Mouse (Mus musculus): ENCODE data around the gene Olfr502. TPM values are rescaled to one million over a fixed set of nuclear protein-coding genes. Genes with fewer than 3 reads are reported as not detected.
"Not testable (repeated sequence)": the region's sequence is repeated elsewhere in the genome, so short reads cannot be mapped to it uniquely, and the experiment has no call there.

The Olfr502 gene
- not detected in 2 replicates for polyA plus RNA-seq (2016; fragmentation: Nextera tagmentation; extraction: Ambion mirVana)

DNA sequence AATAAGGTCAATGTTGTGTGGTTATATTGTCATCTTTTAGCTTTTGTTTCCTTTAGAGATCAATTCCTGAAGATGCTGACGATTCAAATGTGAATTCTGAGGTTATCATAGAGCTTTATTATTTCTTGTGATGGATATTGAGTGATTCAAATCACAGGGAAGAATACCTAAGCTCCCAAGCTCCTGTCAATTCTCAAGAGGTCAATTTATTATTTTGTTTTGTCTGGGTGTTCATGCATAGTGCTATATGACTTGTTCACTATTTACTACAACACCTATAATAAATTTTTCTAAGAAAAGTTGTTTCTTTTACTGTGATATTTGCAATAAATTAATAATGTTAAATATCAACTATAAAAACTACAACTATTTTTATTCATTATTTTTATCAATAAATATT, at the start of gene Olfr502:
Olfr502 (minus strand) TSS at position 101 of the 400 bp plus-strand sequence.
- H3K4me3 ChIP-seq = no peak within 1 kb of the TSS
- H3K36me3 ChIP-seq = no peaks in the 10 kb centered on the region
- no peaks in the 10 kb centered on the region for H3K4me1 ChIP-seq (replicated peaks)
- H3K9me3 ChIP-seq = 0 out of 2 replicates have a peak, but pooled peaks cover under 1% of the 10 kb centered on the region
- H3K27ac ChIP-seq = no peak within 1 kb of the TSS
- 82% methylated on average over 1 of the region's 1 CpGs for WGBS
- no peak for DNase-seq (ENCODE audit: low spot score)
- H3K27me3 ChIP-seq (ENCODE audit: insufficient read depth, poor library complexity, severe bottlenecking) = no peaks in the 10 kb centered on the region

DNA sequence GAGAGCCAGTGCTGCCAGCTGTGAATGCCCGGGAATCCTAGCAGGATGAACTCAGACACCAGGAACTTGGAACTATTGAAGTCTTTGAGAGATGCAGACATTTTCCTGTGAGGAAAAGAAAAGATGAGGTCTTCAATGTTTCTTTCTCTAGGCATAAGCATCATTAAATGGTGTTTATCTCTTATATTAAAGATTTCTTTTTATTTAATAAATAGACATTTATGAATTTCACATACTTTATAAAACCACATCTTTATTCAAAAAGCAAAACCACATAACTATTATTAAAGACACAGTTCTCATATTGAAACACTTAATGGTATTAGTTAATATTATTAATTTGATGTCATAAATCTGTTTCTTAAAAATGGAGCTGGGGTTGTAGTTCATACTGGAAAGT, 40.8 kb upstream of the Olfr502 start, which contains the start of gene Olfr504:
Olfr504 (minus strand) TSS at position 101 of the 400 bp plus-strand sequence.
- no peak within 1 kb of the TSS for H3K27ac ChIP-seq
- peaks cover 9% of the 10 kb centered on the region; the same call in 1 of the 2 replicates for H3K9me3 ChIP-seq
- H3K4me1 ChIP-seq (replicated peaks) = no peaks in the 10 kb centered on the region
- H3K36me3 ChIP-seq = no peaks in the 10 kb centered on the region
- no peak within 1 kb of the TSS for H3K4me3 ChIP-seq
- 87% methylated on average over 1 of the region's 1 CpGs for WGBS
- DNase-seq (ENCODE audit: low spot score) = no peak
- no peaks in the 10 kb centered on the region for H3K27me3 ChIP-seq (ENCODE audit: insufficient read depth, poor library complexity, severe bottlenecking)

DNA sequence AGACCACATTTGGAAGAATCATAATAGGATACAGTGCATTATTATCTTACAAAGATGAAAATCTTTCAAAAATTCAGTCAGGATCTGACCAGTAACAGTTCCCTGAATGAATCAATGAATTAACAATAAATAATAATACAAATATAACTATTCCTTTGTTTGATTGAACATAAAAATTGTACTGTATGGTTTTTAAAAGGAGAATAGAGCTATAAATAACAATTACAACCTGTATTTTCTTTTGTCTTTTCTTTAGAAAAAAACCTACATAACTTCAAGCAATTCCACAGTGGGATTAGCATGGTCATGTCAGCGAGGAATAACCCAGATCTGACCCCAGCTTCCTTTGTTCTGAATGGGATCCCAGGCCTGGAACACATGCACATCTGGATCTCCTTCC, 19.4 kb upstream of the Olfr502 start, which contains the start of gene Olfr503:
Olfr503 (plus strand) TSS at position 301 of the 400 bp plus-strand sequence.
- not testable (repeated sequence) for H3K9me3 ChIP-seq

DNA sequence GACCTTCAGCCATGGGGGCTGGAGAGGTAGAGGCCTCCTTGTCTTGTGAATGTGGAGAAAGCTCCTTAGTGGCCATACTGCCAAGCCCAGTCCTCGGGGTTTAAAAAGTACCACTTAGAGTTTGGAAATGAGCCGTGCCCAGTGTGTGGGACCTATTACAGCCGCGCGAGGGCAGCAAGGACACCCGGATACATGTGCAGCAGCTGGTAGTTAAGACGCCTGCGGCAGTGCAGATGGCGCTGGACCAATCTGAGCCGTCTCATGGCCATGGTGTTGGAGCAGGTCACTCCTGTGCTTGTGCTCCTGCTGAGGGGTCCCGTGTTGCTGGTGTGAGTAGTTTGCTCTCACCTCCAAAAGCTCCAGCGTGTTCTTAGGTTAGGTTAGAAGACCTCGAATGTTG, 17.6 kb upstream of the Olfr502 start:
- Histone ChIP-seq H3K27me3 (ENCODE audit: insufficient read depth, poor library complexity, severe bottlenecking) (no peaks in the 10 kb centered on the region), H3K36me3 (no peaks in the 10 kb centered on the region), H3K27ac (no peak overlapping the region), H3K4me1 (replicated peaks) (no peaks in the 10 kb centered on the region), H3K4me3 (no peak overlapping the region), H3K9me3 (0 out of 2 replicates have a peak, but pooled peaks cover 6% of the 10 kb centered on the region)
- no peak for DNase-seq (ENCODE audit: low spot score)
- 90% methylated on average over 13 of the region's 13 CpGs for WGBS

More for the DNA sequence above, 19.4 kb upstream of the Olfr502 start, which contains the start of gene Olfr503:
- H3K27me3 ChIP-seq (ENCODE audit: insufficient read depth, poor library complexity, severe bottlenecking); H3K4me3 ChIP-seq; DNase-seq (ENCODE audit: low spot score); H3K4me1 ChIP-seq (replicated peaks); H3K36me3 ChIP-seq; H3K27ac ChIP-seq: not testable (repeated sequence)
- 73% methylated on average over 1 of the region's 1 CpGs for WGBS

Other genes starting within 250 kb of the Olfr502 start
- not detected in 2 replicates for gene Olfr490, start 236.1 kb downstream of the Olfr502 start, polyA plus RNA-seq (2016; fragmentation: Nextera tagmentation; extraction: Ambion mirVana)
- not detected in 2 replicates for gene Olfr491, start 211.6 kb downstream of the Olfr502 start, polyA plus RNA-seq (2016; fragmentation: Nextera tagmentation; extraction: Ambion mirVana)
- gene Olfr492, start 201.4 kb downstream of the Olfr502 start, polyA plus RNA-seq (2016; fragmentation: Nextera tagmentation; extraction: Ambion mirVana) = not detected in 2 replicates
- not detected in 2 replicates for gene Olfr493, start 178.1 kb downstream of the Olfr502 start, polyA plus RNA-seq (2016; fragmentation: Nextera tagmentation; extraction: Ambion mirVana)
- gene Olfr494, start 159.7 kb downstream of the Olfr502 start, polyA plus RNA-seq (2016; fragmentation: Nextera tagmentation; extraction: Ambion mirVana) = not detected in 2 replicates
- not detected in 2 replicates for gene Olfr495, start 131.9 kb downstream of the Olfr502 start, polyA plus RNA-seq (2016; fragmentation: Nextera tagmentation; extraction: Ambion mirVana)
- not detected in 2 replicates for gene Olfr497, start 104.6 kb downstream of the Olfr502 start, polyA plus RNA-seq (2016; fragmentation: Nextera tagmentation; extraction: Ambion mirVana)
- not detected in 2 replicates for gene Olfr498, start 59.7 kb downstream of the Olfr502 start, polyA plus RNA-seq (2016; fragmentation: Nextera tagmentation; extraction: Ambion mirVana)
- gene Olfr503, start 19.5 kb upstream of the Olfr502 start, polyA plus RNA-seq (2016; fragmentation: Nextera tagmentation; extraction: Ambion mirVana) = not detected in 2 replicates
- gene Olfr504, start 40.7 kb upstream of the Olfr502 start, polyA plus RNA-seq (2016; fragmentation: Nextera tagmentation; extraction: Ambion mirVana) = not detected in 2 replicates
- not detected in 2 replicates for gene Olfr506, start 85.7 kb upstream of the Olfr502 start, polyA plus RNA-seq (2016; fragmentation: Nextera tagmentation; extraction: Ambion mirVana)
- gene Olfr507, start 96.7 kb upstream of the Olfr502 start, polyA plus RNA-seq (2016; fragmentation: Nextera tagmentation; extraction: Ambion mirVana) = not detected in 2 replicates
- not detected in 2 replicates for gene Olfr508, start 104.9 kb upstream of the Olfr502 start, polyA plus RNA-seq (2016; fragmentation: Nextera tagmentation; extraction: Ambion mirVana)
- not detected in 2 replicates for gene Olfr509, start 126.8 kb upstream of the Olfr502 start, polyA plus RNA-seq (2016; fragmentation: Nextera tagmentation; extraction: Ambion mirVana)
- not detected in 2 replicates for gene Olfr510, start 141.4 kb upstream of the Olfr502 start, polyA plus RNA-seq (2016; fragmentation: Nextera tagmentation; extraction: Ambion mirVana)
- gene Olfr512, start 188.3 kb upstream of the Olfr502 start, polyA plus RNA-seq (2016; fragmentation: Nextera tagmentation; extraction: Ambion mirVana) = not detected in 2 replicates
- not detected in 2 replicates for gene Olfr513, start 225.9 kb upstream of the Olfr502 start, polyA plus RNA-seq (2016; fragmentation: Nextera tagmentation; extraction: Ambion mirVana)

All from hindbrain, embryonic 10.5 days (tissue).